Mouse (Mus musculus): Measurements from ENCODE around the gene Fchsd2.
A peak's percentile ranks its signal among the peaks of the same experiment; 100 is the strongest.

Fchsd2 gene

GRCm38 (mm10) chr7:101210826-101211225, 118.2 kb downstream of the Fchsd2 start:
- no peak for DNase-seq

GRCm38 (mm10) chr7:101213515-101214263, 121.0 kb downstream of the Fchsd2 start:
- DNase-seq: no peak

GRCm38 (mm10) chr7:101216724-101217123, 124.1 kb downstream of the Fchsd2 start:
- no peak for DNase-seq

GRCm38 (mm10) chr7:101223501-101223900, 130.8 kb downstream of the Fchsd2 start:
- no peak for DNase-seq

GRCm38 (mm10) chr7:101229336-101229735, 136.7 kb downstream of the Fchsd2 start:
- no peak for DNase-seq

- no peak for DNase-seq
Measured at GRCm38 (mm10) chr7:101231458-101231857, 138.8 kb downstream of the Fchsd2 start.

GRCm38 (mm10) chr7:101232716-101233115, 140.1 kb downstream of the Fchsd2 start:
- DNase-seq: no peak

GRCm38 (mm10) chr7:101236712-101237473, 144.2 kb downstream of the Fchsd2 start:
- DNase-seq: no peak

- DNase-seq: no peak
Measured at GRCm38 (mm10) chr7:101248760-101249159, 156.1 kb downstream of the Fchsd2 start.

- no peak for DNase-seq
Measured at GRCm38 (mm10) chr7:101249173-101249572, 156.5 kb downstream of the Fchsd2 start.

GRCm38 (mm10) chr7:101253071-101253470, 160.4 kb downstream of the Fchsd2 start:
- no peak for DNase-seq

GRCm38 (mm10) chr7:101258482-101258881, 165.8 kb downstream of the Fchsd2 start:
- no peak for DNase-seq

GRCm38 (mm10) chr7:101261941-101262546, 169.4 kb downstream of the Fchsd2 start:
- no peak for DNase-seq

GRCm38 (mm10) chr7:101263511-101263910, 170.8 kb downstream of the Fchsd2 start:
- DNase-seq: no peak

GRCm38 (mm10) chr7:101267457-101268259, 175.0 kb downstream of the Fchsd2 start:
- no peak for DNase-seq

- no peak for DNase-seq
Measured at GRCm38 (mm10) chr7:101271602-101272001, 178.9 kb downstream of the Fchsd2 start.

GRCm38 (mm10) chr7:101272466-101273160, 179.9 kb downstream of the Fchsd2 start:
- no peak for DNase-seq

GRCm38 (mm10) chr7:101282721-101283120, 190.1 kb downstream of the Fchsd2 start:
- DNase-seq: no peak

GRCm38 (mm10) chr7:101284504-101284903, 191.8 kb downstream of the Fchsd2 start:
- no peak for DNase-seq

- no peak for DNase-seq
Measured at GRCm38 (mm10) chr7:101286891-101287290, 194.2 kb downstream of the Fchsd2 start.

GRCm38 (mm10) chr7:101287820-101288219, 195.2 kb downstream of the Fchsd2 start:
- DNase-seq: no peak

- DNase-seq: peak; percentile 51 to 75
Measured at GRCm38 (mm10) chr7:101288436-101288835, 195.8 kb downstream of the Fchsd2 start.

All from cerebellum, postnatal 25 days (tissue).